Mouse (Mus musculus): ENCODE data around the gene Ctss. TPM values are rescaled to one million over a fixed set of nuclear protein-coding genes. Genes with fewer than 3 reads are reported as not detected.
"Not testable (repeated sequence)": the region's sequence is repeated elsewhere in the genome, so short reads cannot be mapped to it uniquely, and the experiment has no call there.

The Ctss gene
- total RNA-seq, 2 experiments from 2014 or later = 18.5 to 19.0 TPM

GRCm38 (mm10) chr3:95524673-95525072 is 1.9 kb upstream of the Ctss start:
- intact Hi-C loops (cut with DNase I) = loop anchor here (5.0 kb wide), 1 partner anchor 38 kb away; no protein-coding TSS in a partner anchor
- DNase-seq (ENCODE audit: extremely low spot score in 1 of 2, low spot score in 2 of 2) = no peak

DNA sequence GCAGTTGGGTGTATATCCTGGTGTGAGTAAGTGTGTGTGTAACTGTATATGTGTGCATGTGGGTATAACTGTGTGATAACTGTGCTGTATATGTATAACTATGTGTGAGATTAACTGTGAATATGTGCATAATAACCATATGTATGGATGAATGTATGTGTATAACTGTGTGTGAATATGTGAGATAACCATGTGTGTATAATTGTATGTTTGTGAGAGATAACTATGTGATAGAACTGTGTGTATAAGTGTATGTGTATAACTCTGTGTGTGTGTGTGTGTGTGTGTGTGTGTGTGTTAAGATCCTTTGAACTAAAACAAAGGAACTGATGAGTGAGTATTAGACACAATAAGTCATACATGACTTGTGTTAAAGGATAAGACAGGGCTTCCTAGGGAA is 475 bp upstream of the Ctss start:
- no peak for DNase-seq (ENCODE audit: extremely low spot score in 1 of 2, low spot score in 2 of 2)
- intact Hi-C loops (cut with DNase I) = loop anchor here (5.0 kb wide), 1 partner anchor 36 kb away; no protein-coding TSS in a partner anchor

- intact Hi-C loops (cut with DNase I) = loop anchor here (5.0 kb wide), 1 partner anchor 32 kb away; no protein-coding TSS in a partner anchor
- no peak for DNase-seq (ENCODE audit: extremely low spot score in 1 of 2, low spot score in 2 of 2)
Observed at GRCm38 (mm10) chr3:95529814-95530213, 3.2 kb downstream of the Ctss start.

DNA sequence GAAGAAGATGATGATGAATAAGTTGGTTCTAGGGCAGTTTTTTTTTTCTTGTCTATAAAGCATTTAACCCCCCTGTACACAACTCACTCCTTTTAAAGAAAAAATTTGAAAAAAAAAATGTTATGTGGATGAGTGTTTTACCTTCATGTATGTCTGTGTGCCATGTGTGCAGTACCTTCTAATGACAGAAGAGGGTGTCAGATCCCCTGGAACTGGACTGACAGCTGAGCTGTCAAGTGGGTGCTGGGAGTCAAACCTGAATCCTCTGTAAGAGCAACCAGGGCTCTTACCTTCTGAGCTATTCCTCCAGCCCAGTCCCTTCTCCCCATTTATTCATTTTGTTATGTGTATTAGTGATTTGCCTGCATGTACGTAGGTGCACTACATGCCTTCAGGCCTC is 4.4 kb downstream of the Ctss start:
- intact Hi-C loops (cut with DNase I) = no loop called here
- DNase-seq (ENCODE audit: extremely low spot score in 1 of 2, low spot score in 2 of 2) = no peak

- DNase-seq (ENCODE audit: extremely low spot score in 1 of 2, low spot score in 2 of 2) = no peak
- intact Hi-C loops (cut with DNase I) = no loop called here
Observed at GRCm38 (mm10) chr3:95533364-95533763, 6.8 kb downstream of the Ctss start.

DNA sequence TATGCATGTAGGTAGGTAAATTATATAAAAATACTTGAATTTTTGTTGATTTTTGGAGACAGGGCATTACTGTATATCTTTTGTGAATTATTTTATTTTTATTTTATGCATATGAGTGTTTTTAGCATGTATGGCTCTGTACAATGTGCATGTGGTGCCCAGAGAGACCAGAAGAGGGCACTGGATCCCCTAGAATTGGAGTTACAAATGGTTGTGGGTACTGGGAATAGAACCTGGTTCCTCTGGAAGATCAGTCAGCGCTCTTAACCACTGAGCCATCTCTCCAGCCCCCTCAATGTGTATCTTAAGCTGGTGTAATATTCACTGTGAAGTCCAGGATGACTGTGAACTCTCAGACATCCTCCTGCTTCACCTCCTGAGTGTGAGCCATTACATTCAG is 8.3 kb downstream of the Ctss start:
- intact Hi-C loops (cut with DNase I) = no loop called here
- DNase-seq (ENCODE audit: extremely low spot score in 1 of 2, low spot score in 2 of 2) = no peak

GRCm38 (mm10) chr3:95538936-95539335 is 12.3 kb downstream of the Ctss start:
- DNase-seq (ENCODE audit: extremely low spot score in 1 of 2, low spot score in 2 of 2) = no peak
- intact Hi-C loops (cut with DNase I) = no loop called here

GRCm38 (mm10) chr3:95539837-95540236 is 13.3 kb downstream of the Ctss start:
- intact Hi-C loops (cut with DNase I) = no loop called here
- no peak for DNase-seq (ENCODE audit: extremely low spot score in 1 of 2, low spot score in 2 of 2)

- intact Hi-C loops (cut with DNase I); DNase-seq (ENCODE audit: extremely low spot score in 1 of 2, low spot score in 2 of 2): not testable (repeated sequence)
Observed at GRCm38 (mm10) chr3:95541186-95541585, 14.6 kb downstream of the Ctss start.

DNA sequence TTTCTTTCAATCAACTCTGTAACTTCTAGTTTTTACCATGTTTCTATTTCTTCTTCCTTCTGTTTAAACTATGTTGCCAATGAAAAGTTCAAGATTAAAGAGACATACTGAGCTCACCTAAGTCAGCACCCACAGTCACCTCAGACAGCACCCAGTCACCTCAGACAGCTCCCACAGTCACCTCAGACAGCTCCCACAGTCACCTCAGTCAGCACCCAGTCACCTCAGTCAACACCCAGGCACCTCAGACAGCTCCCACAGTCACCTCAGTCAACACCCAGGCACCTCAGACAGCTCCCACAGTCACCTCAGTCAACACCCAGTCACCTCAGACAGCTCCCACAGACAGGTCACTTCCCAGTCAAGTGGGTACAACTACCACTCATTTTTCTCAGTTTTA is 15.6 kb downstream of the Ctss start:
- DNase-seq (ENCODE audit: extremely low spot score in 1 of 2, low spot score in 2 of 2) = no peak
- intact Hi-C loops (cut with DNase I) = no loop called here

DNA sequence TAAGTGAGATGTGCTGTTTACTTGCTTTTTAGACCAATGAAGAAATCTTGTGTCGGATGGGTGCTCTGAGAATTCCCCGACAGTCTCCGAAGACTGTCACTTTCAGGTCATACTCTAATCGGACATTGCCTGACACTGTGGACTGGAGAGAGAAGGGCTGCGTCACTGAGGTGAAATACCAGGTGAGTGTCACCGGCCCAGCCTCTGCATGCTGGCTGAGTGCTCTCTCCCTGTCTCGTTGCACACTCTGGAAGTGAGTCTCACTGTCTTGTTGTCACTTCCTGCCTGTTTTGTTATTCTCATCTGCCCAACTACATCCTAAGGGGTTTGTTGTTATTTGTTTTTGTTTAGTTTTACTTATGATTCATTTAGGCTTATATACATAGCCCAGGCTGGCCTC is 16.4 kb downstream of the Ctss start:
- intact Hi-C loops (cut with DNase I) = no loop called here
- no peak for DNase-seq (ENCODE audit: extremely low spot score in 1 of 2, low spot score in 2 of 2)

DNA sequence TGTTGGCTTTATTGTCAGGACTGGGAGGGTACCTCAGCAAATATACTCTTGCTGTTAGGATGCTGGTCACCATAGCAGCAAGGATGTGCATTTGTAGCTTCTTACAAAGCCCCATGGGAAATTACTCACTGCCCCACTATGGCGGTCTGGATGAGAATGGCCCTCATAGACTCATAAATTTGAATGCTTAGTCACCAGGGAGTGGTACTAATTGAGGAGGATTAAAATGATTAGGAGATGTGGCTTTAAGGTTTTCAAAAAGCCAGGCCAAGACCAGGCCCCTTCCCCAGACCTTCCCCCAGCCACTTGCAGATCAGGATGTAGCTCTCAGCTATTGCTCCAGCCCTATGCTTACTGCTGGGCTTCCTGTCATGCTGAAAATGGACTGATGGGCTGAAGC is 23.6 kb downstream of the Ctss start:
- intact Hi-C loops (cut with DNase I) = no loop called here
- DNase-seq (ENCODE audit: extremely low spot score in 1 of 2, low spot score in 2 of 2) = no peak

DNA sequence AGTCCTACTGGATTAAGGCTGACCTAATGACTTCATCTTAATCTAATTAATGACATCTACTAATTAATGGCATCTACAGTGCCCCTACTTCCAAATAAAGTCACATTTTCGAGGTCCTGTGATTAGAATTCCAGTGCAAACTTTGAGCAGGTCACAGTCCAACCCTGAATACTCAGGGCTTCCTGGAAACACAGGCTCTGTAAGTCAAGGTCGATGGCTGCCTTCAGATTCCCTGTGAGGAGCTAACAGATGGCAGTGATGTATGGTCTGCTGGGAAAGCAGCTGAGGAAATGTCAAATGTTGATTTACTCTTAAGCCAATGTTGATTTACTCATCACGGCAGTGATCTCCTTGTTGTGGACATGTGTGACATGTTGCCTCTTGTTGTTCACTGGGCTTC is 27.4 kb downstream of the Ctss start:
- intact Hi-C loops (cut with DNase I) = no loop called here
- DNase-seq (ENCODE audit: extremely low spot score in 1 of 2, low spot score in 2 of 2) = no peak

GRCm38 (mm10) chr3:95559437-95559836 is 32.9 kb downstream of the Ctss start, which contains the start of gene Hormad1:
Hormad1 (plus strand) TSS chr3:95559677.
- intact Hi-C loops (cut with DNase I) = no loop called here
- DNase-seq (ENCODE audit: extremely low spot score in 1 of 2, low spot score in 2 of 2) = no peak

GRCm38 (mm10) chr3:95560738-95561137 is 34.2 kb downstream of the Ctss start:
- intact Hi-C loops (cut with DNase I) = loop anchor here (5.0 kb wide), 1 partner anchor 33 kb away; the partner anchor contains the start of gene Ctss
- DNase-seq (ENCODE audit: extremely low spot score in 1 of 2, low spot score in 2 of 2) = no peak

GRCm38 (mm10) chr3:95561826-95562225 is 35.2 kb downstream of the Ctss start:
- no peak for DNase-seq (ENCODE audit: extremely low spot score in 1 of 2, low spot score in 2 of 2)
- intact Hi-C loops (cut with DNase I) = loop anchor here (5.0 kb wide), 1 partner anchor 35 kb away; the partner anchor contains the start of gene Ctss

DNA sequence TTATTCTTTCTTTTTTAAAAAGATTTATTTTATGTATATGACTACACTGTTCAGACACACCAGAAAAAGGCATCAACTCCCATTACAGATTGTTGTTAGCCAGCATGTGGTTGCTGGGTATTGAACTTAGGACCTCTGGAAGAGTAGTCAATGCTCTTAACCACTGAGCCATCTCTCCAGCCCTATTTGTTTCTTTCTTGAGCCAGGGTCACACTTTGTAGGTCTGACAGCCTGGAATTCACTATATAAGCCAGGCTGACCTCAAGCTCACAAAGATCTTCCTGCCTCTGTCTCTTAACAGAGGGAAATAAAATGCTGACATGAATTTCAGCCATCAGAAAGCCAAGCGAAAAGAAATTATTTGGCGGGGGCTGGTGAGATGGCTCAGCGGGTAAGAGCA is 43.0 kb downstream of the Ctss start:
- no peak for DNase-seq (ENCODE audit: extremely low spot score in 1 of 2, low spot score in 2 of 2)
- intact Hi-C loops (cut with DNase I) = no loop called here

GRCm38 (mm10) chr3:95587754-95588603 is 61.4 kb downstream of the Ctss start:
- intact Hi-C loops (cut with DNase I) = no loop called here
- no peak for DNase-seq (ENCODE audit: extremely low spot score in 1 of 2, low spot score in 2 of 2)

DNA sequence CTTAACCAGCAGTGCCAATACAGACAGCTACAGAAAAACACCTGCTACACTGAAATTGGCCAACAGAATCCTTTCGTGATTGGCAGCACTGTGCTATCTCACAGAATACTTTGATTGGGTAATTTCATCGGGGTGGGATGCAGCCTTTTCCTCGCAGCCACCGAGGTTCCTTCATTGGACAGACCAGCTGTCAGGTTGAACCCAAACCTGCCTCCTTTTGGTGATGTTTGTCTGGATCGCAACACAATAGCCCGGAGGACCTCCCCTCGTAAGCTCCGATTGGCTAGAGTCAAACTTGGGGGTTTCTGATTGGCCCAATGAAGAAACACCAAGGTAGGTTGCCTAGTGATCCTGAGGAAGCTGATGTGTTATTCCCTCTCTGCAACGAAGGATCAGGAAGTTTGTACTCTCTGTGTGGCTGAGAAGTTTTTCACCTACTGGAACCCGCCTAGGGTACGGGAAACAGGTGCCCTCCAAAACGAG is 62.1 kb downstream of the Ctss start, which contains the start of gene Golph3l:
Gene Golph3l (plus strand): TSS at position 331 of the 483 bp plus-strand sequence.
- DNase-seq (ENCODE audit: extremely low spot score in 1 of 2, low spot score in 2 of 2) = peak; percentile 92 to 99
- intact Hi-C loops (cut with DNase I) = no loop called here

- no peak for DNase-seq (ENCODE audit: extremely low spot score in 1 of 2, low spot score in 2 of 2)
- intact Hi-C loops (cut with DNase I) = no loop called here
Observed at GRCm38 (mm10) chr3:95598734-95599133, 72.1 kb downstream of the Ctss start.
